Mouse (Mus musculus): ENCODE data around the gene Srf. TPM values are rescaled to one million over a fixed set of nuclear protein-coding genes. Genes with fewer than 3 reads are reported as not detected.
A peak's percentile ranks its signal among the peaks of the same experiment; 100 is the strongest.

Gene Srf
- polyA plus RNA-seq, 1 experiment, result 90.0 TPM

DNA sequence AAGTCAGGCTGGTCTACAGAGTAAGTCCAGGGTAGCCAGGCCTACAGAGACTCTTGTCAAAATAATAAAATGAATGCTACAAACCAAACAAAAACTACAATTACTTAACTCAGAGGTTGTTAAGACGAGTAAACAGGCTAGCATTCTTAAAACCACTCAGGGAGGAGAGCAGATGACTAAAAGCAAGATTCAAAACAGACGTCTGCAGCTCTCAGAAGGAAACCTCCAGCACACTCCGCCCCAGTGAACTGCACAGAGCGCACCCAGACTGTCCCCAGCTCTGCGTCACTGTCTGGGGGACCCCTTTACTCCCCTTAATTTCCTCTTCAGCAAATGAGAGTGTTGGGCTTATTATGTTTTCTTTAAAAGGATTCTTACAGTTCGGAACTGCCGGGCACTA, 3.8 kb downstream of the Srf start:
- H3K27ac ChIP-seq (ENCODE audit: insufficient read depth, low read length), result no peak overlapping the region
- TF ChIP-seq POLR2A (IDR thresholded peaks at IDR 0.05; ENCODE audit: extremely low read depth, insufficient read depth, low read length) (no peak), CTCF (IDR thresholded peaks at IDR 0.05; ENCODE audit: extremely low read depth, insufficient read depth, low read length) (no peak)
- peaks cover 2% of the 10 kb centered on the region; the same call in 1 of the 2 replicates for H3K4me1 ChIP-seq (ENCODE audit: control insufficient read depth, insufficient read depth, low read length)
- no peak overlapping the region for H3K4me3 ChIP-seq (ENCODE audit: insufficient read depth, low read length)

- no peak overlapping the region for H3K27ac ChIP-seq (ENCODE audit: insufficient read depth, low read length)
- TF ChIP-seq POLR2A (IDR thresholded peaks at IDR 0.05; ENCODE audit: extremely low read depth, insufficient read depth, low read length) (no peak), CTCF (IDR thresholded peaks at IDR 0.05; ENCODE audit: extremely low read depth, insufficient read depth, low read length) (no peak)
- H3K4me1 ChIP-seq (ENCODE audit: control insufficient read depth, insufficient read depth, low read length), result peaks cover 3% of the 10 kb centered on the region; the same call in 1 of the 2 replicates
- no peak overlapping the region for H3K4me3 ChIP-seq (ENCODE audit: insufficient read depth, low read length)
Measured at GRCm38 (mm10) chr17:46551369-46551768, 4.6 kb downstream of the Srf start.

DNA sequence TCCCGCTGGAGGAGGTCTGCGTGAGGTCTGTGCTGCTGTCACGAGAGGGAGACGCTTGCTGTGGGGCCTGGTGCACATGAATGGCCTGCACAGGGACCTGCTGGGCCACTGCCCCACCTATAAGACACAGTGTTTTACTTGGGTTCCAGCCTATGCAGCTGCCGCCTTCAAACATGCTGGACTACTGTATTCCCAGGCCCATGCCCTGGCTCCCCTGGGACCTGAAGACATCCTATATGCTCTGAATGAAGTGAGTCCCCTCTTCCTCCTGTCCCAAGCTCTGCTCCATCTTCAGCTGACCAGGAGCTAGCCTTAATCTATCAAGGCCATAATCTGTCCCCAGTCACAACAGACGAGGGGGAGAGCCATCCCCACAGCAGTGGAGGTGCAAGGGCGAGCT, 5.1 kb downstream of the Srf start:
- Histone ChIP-seq H3K4me1 (ENCODE audit: control insufficient read depth, insufficient read depth, low read length) (peaks cover 3% of the 10 kb centered on the region; the same call in 1 of the 2 replicates), H3K4me3 (ENCODE audit: insufficient read depth, low read length) (no peak overlapping the region), H3K27ac (ENCODE audit: insufficient read depth, low read length) (no peak overlapping the region)
- TF ChIP-seq CTCF (IDR thresholded peaks at IDR 0.05; ENCODE audit: extremely low read depth, insufficient read depth, low read length) (no peak), POLR2A (IDR thresholded peaks at IDR 0.05; ENCODE audit: extremely low read depth, insufficient read depth, low read length) (no peak)

- H3K4me3 ChIP-seq (ENCODE audit: insufficient read depth, low read length), result no peak overlapping the region
- peaks cover 3% of the 10 kb centered on the region; the same call in 1 of the 2 replicates for H3K4me1 ChIP-seq (ENCODE audit: control insufficient read depth, insufficient read depth, low read length)
- H3K27ac ChIP-seq (ENCODE audit: insufficient read depth, low read length), result no peak overlapping the region
- TF ChIP-seq CTCF (IDR thresholded peaks at IDR 0.05; ENCODE audit: extremely low read depth, insufficient read depth, low read length), result no peak
- TF ChIP-seq POLR2A (IDR thresholded peaks at IDR 0.05; ENCODE audit: extremely low read depth, insufficient read depth, low read length), result no peak
Measured at GRCm38 (mm10) chr17:46549642-46550041, 6.3 kb downstream of the Srf start.

DNA sequence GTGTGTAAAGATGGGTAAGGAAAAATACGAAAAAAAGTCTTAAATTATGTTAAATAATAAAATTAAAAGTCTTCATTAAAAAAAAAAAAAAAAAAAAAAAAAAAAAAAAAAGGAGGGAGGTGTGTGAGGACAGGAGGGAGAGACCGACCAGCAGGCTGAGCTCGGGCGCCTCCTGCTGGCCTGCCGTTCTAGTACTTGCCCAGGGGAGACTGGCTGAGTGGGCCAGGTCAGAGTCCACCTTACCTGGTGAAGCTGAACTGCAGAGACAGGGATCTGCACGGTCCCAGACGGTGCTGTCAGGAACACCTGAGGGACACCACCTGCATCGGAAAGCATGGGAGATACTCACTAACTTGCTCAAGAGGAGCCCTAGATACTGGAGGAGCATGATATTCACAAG, 6.8 kb downstream of the Srf start:
- no peak for TF ChIP-seq POLR2A (IDR thresholded peaks at IDR 0.05; ENCODE audit: extremely low read depth, insufficient read depth, low read length)
- TF ChIP-seq CTCF (IDR thresholded peaks at IDR 0.05; ENCODE audit: extremely low read depth, insufficient read depth, low read length), result peak; percentile 39
- no peak overlapping the region for H3K27ac ChIP-seq (ENCODE audit: insufficient read depth, low read length)
- no peak overlapping the region for H3K4me3 ChIP-seq (ENCODE audit: insufficient read depth, low read length)
- H3K4me1 ChIP-seq (ENCODE audit: control insufficient read depth, insufficient read depth, low read length), result peaks cover 3% of the 10 kb centered on the region; the same call in 1 of the 2 replicates

DNA sequence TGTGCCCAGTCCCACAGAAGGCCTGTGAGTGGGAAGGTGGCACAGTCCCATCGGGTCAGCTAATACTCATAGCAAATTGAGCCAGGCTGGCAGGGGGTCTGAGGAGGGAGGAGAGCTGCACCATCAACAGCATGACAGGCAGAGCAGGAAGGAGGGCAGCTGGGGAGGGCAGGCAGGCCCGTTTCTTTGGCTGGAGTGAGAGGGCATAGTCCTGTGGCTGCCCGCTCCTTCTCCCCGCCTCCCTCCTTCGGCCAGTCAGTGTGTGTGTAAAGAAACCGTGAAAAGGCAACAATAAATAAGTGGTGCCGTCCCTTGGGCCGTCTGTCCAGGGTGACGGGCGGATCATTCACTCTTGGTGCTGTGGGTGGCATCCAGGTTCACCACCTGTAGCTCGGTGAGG, 7.2 kb downstream of the Srf start:
- H3K4me3 ChIP-seq (ENCODE audit: insufficient read depth, low read length), result no peak overlapping the region
- no peak overlapping the region for H3K27ac ChIP-seq (ENCODE audit: insufficient read depth, low read length)
- no peak for TF ChIP-seq CTCF (IDR thresholded peaks at IDR 0.05; ENCODE audit: extremely low read depth, insufficient read depth, low read length)
- no peak for TF ChIP-seq POLR2A (IDR thresholded peaks at IDR 0.05; ENCODE audit: extremely low read depth, insufficient read depth, low read length)
- peaks cover 2% of the 10 kb centered on the region; the same call in 1 of the 2 replicates for H3K4me1 ChIP-seq (ENCODE audit: control insufficient read depth, insufficient read depth, low read length)

DNA sequence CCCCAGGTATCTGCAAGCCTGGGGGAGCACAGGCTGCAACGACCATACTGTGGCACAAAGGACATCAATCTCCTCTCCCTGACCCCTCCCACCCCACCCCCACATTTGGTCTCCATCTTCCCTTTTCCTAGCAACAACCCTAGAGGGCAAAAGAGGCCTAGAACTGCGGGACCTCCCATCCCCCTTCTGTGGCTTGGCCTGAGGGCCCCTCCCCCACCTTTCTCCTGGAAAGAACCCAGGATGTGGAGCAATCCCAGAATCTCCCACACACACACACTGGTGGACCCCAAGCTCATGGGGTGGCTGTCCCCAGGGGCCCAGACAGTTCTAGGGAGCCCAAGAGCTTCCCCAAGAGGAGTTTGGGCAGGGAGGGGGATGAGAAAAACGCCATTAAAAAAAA, 8.1 kb downstream of the Srf start:
- Histone ChIP-seq H3K27ac (ENCODE audit: insufficient read depth, low read length) (no peak overlapping the region), H3K4me1 (ENCODE audit: control insufficient read depth, insufficient read depth, low read length) (peaks cover 4% of the 10 kb centered on the region; the same call in 1 of the 2 replicates), H3K4me3 (ENCODE audit: insufficient read depth, low read length) (no peak overlapping the region)
- TF ChIP-seq POLR2A (IDR thresholded peaks at IDR 0.05; ENCODE audit: extremely low read depth, insufficient read depth, low read length) (no peak), CTCF (IDR thresholded peaks at IDR 0.05; ENCODE audit: extremely low read depth, insufficient read depth, low read length) (no peak)

GRCm38 (mm10) chr17:46546995-46547394, 9.0 kb downstream of the Srf start:
- Histone ChIP-seq H3K27ac (ENCODE audit: insufficient read depth, low read length) (no peak overlapping the region), H3K4me3 (ENCODE audit: insufficient read depth, low read length) (no peak overlapping the region; the same call in 1 of the 2 replicates), H3K4me1 (ENCODE audit: control insufficient read depth, insufficient read depth, low read length) (peaks cover 4% of the 10 kb centered on the region; the same call in 1 of the 2 replicates)
- TF ChIP-seq POLR2A (IDR thresholded peaks at IDR 0.05; ENCODE audit: extremely low read depth, insufficient read depth, low read length) (no peak), CTCF (IDR thresholded peaks at IDR 0.05; ENCODE audit: extremely low read depth, insufficient read depth, low read length) (no peak)

DNA sequence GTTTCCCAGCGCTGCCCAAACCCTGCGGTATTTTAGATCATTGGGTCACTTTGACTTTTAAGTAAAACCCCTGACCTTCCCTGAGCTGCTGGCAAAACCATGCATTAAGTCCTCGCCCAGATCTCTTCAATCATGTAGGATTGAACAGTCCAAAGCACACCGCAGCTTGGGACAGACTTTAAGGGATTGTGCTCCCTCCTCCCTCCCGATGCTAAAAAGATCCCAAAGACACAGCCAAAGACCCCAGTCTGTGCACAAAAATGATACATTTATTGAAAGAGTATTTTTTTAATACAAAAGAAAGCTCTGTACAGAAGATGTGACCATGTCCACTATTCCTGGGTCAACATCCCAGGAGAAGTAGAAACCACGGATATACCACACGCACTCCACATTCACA, 9.4 kb downstream of the Srf start:
- TF ChIP-seq POLR2A (IDR thresholded peaks at IDR 0.05; ENCODE audit: extremely low read depth, insufficient read depth, low read length) (no peak), CTCF (IDR thresholded peaks at IDR 0.05; ENCODE audit: extremely low read depth, insufficient read depth, low read length) (no peak)
- H3K4me1 ChIP-seq (ENCODE audit: control insufficient read depth, insufficient read depth, low read length), result peaks cover 4% of the 10 kb centered on the region; the same call in 1 of the 2 replicates
- no peak overlapping the region for H3K27ac ChIP-seq (ENCODE audit: insufficient read depth, low read length)
- peak overlapping the region; percentile 78 for H3K4me3 ChIP-seq (ENCODE audit: insufficient read depth, low read length)

DNA sequence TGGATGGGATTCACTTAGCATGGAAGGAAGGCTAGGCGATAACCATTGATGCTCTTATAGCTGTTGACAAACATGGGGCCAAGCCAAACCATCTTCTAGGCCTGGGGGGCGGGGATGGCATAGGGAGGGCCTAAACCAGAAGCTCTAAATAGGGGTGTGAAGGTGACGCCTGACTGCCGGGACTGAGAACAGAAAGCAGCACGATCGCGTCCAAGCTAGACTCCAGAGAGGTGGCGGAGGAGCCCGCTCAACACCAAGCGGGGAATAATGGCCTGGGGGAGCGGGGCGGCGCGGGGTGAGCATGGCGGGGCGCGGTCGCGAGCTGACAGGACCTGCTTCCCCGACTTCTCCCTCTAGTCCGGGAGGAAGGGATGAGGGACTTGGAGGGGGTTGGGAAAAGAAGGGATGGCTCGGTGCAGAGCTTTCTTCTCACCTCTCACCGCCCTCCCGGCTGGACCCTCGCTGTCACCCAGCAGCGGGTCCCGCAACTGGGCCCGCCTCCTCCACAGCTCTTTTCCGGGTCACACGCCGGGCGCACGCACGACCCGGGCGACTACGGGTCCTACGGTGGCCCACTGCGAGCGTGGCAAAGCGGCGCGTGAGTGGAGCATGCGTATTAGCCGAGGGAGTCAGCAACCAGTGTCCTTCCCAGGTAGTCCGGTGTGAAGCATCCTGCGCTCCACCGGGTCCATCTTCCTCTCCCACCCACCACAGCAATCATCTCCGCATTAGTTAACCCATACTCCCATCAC, 10.0 kb downstream of the Srf start, which contains the start of gene Cul9:
Gene Cul9, minus strand, starts transcription at position 576 of the 752 bp plus-strand sequence.
- TF ChIP-seq POLR2A (IDR thresholded peaks at IDR 0.05; ENCODE audit: extremely low read depth, insufficient read depth, low read length) (peak; percentile 63; the same call in 1 of the 2 replicates), CTCF (IDR thresholded peaks at IDR 0.05; ENCODE audit: extremely low read depth, insufficient read depth, low read length) (no peak)
- peak within 1 kb of the TSS; percentile 78 for H3K4me3 ChIP-seq (ENCODE audit: insufficient read depth, low read length)
- no peak within 1 kb of the TSS for H3K27ac ChIP-seq (ENCODE audit: insufficient read depth, low read length)
- H3K4me1 ChIP-seq (ENCODE audit: control insufficient read depth, insufficient read depth, low read length), result peaks cover 4% of the 10 kb centered on the region; the same call in 1 of the 2 replicates

Data from cortical plate, adult 2 months (tissue).